Mouse (Mus musculus) intestine, embryonic 16.5 days (tissue): Measurements from ENCODE around the gene Gm11077. TPM values are rescaled to one million over a fixed set of nuclear protein-coding genes. Genes with fewer than 3 reads are reported as not detected.

Experiments
- ATAC-seq: fragments of 200-750 bp; cut with Nextera tagmentation; 2 replicates; pipeline ENCODE4 v1.8.0; 2017; ENCODE audit warnings: moderate TSS enrichment, moderate library complexity
- H3K27ac ChIP-seq: fragments of 300-500 bp; sonication (generic); 2 replicates; pipeline ENCODE4 v1.5.1; 2014; ENCODE audit warnings: mild to moderate bottlenecking, low read length
- H3K27me3 ChIP-seq: fragments of 300-500 bp; sonication (generic); replicated peaks from 2 replicates; pipeline ENCODE4 v1.6.1; 2014; ENCODE audit warnings: low read length, control low read depth, mixed read lengths; ENCODE audit not compliant: control insufficient read depth, insufficient read depth
- H3K36me3 ChIP-seq: fragments of 300-500 bp; sonication (generic); 2 replicates; pipeline ENCODE4 v1.6.1; 2014; ENCODE audit warnings: low read length, control low read depth; ENCODE audit not compliant: control insufficient read depth, insufficient read depth
- H3K4me1 ChIP-seq: fragments of 300-500 bp; sonication (generic); 2 replicates; pipeline ENCODE4 v1.6.1; 2014; ENCODE audit warnings: low read length, control low read depth, mixed read lengths; ENCODE audit not compliant: control insufficient read depth, insufficient read depth
- H3K4me2 ChIP-seq: fragments of 300-500 bp; sonication (generic); 2 replicates; pipeline ENCODE4 v1.6.1; 2014; ENCODE audit warnings: low read depth, low read length, control low read depth
- H3K4me3 ChIP-seq: fragments of 300-500 bp; sonication (generic); 2 replicates; pipeline ENCODE4 v1.5.1; 2014; ENCODE audit warnings: mild to moderate bottlenecking, low read length
- H3K9ac ChIP-seq: fragments of 300-500 bp; sonication (generic); 2 replicates; pipeline ENCODE4 v1.6.1; 2014; ENCODE audit warnings: low read depth, low read length
- H3K9me3 ChIP-seq: fragments of 300-500 bp; sonication (generic); 2 replicates; pipeline ENCODE4 v1.6.1; 2016; ENCODE audit warnings: low read length, control low read depth; ENCODE audit not compliant: control insufficient read depth
- whole genome bisulfite sequencing: fragments of 180-500 bp; shearing (Covaris S2); extraction: QIAGEN DNeasy Blood & Tissue Kit; methylation state at CpG from one replicate; pipeline ENCODE4 v1.1.7; 2014; 5-methylcytosine and 5-hydroxymethylcytosine counted together
- polyA plus RNA-seq: library from polyadenylated mRNA; unstranded; fragments of >200 nt; fragmentation: Nextera tagmentation; extraction: Ambion mirVana; gene quantifications from 2 replicates; pipeline ENCODE4 v1.2.1, GENCODE M21; 2015

The Gm11077 gene
- not detected in 2 replicates for polyA plus RNA-seq

DNA sequence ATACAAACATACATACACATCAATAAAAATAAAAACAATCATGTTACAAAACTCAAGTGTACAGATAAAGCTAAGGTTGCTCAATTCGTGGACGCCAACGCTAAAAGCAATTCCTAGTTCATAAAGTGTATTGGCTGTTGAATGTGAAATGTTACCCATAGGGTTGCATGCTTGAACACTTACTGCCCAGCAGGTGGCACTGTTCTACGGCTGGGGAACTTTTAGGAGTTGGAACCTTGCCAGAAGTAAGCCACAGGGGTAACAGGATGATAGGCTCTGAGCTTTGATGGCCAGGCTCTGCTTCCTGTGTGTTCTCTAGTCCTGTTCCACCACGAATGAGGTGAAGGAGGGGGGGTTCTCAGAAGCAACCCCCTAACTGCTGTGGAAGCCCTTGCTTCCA, at the start of gene Gm11077:
Gene Gm11077, plus strand, starts transcription at position 13 of the 400 bp plus-strand sequence.
- Histone ChIP-seq H3K27ac (no peak within 1 kb of the TSS), H3K9me3 (no peaks in the 10 kb centered on the region), H3K4me1 (no peaks in the 10 kb centered on the region; the same call in 1 of the 2 replicates), H3K27me3 (no peaks in the 10 kb centered on the region), H3K36me3 (no peaks in the 10 kb centered on the region), H3K4me3 (no peak within 1 kb of the TSS), H3K4me2 (no peak within 1 kb of the TSS), H3K9ac (no peak within 1 kb of the TSS)
- 86% methylated on average over 5 of the region's 5 CpGs for WGBS
- ATAC-seq = no peak

DNA sequence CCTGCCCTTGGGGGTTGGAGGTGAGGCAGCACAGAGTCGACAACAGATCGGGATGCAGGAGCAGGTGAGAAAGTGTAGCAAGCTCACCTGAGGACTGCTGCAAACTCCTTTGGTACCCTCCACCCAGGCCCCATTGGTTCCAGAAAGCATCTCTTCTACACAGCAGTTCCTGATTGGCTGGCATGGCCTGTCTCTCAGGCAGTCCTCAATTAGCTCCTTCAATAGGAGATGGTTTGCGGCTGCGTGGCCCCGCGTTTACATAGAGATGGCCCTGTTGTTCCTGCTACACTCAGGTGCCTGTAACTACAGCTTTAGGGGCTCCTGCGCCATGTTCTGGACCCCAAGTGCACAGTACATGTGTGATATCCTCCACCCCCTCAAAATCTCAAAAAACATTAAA, 48.4 kb upstream of the Gm11077 start:
- Histone ChIP-seq H3K4me2 (no peak overlapping the region), H3K36me3 (no peaks in the 10 kb centered on the region), H3K9me3 (no peaks in the 10 kb centered on the region), H3K27me3 (no peaks in the 10 kb centered on the region), H3K9ac (no peak overlapping the region), H3K4me3 (no peak overlapping the region), H3K27ac (no peak overlapping the region), H3K4me1 (0 out of 2 replicates have a peak, but pooled peaks cover 10% of the 10 kb centered on the region)
- WGBS = 64% methylated on average over 7 of the region's 7 CpGs
- no peak for ATAC-seq

DNA sequence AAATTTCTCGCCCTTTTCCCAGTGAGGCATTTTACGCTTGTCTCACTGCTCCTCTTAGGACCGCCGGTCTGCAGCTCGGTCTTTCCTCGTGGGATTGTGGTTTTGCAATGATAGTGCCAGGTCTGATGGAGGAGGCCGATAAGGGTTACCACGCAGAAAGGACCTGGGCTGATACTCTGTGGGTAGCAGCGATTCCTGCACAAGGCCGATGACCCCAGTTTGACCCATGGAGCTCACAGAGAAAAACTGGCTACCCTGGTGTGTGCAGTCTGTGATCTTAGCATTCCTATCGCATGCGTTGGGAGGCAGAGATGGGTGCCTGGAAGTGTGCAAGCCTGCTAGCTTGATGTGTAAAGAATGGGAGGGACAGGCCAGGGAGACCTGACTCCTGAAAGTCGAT, 46.3 kb upstream of the Gm11077 start:
- Histone ChIP-seq H3K27ac (no peak overlapping the region), H3K9me3 (no peaks in the 10 kb centered on the region), H3K36me3 (no peaks in the 10 kb centered on the region), H3K9ac (no peak overlapping the region), H3K4me3 (no peak overlapping the region), H3K4me2 (no peak overlapping the region), H3K27me3 (no peaks in the 10 kb centered on the region), H3K4me1 (0 out of 2 replicates have a peak, but pooled peaks cover 10% of the 10 kb centered on the region)
- ATAC-seq = no peak
- WGBS = 46% methylated on average over 13 of the region's 13 CpGs

DNA sequence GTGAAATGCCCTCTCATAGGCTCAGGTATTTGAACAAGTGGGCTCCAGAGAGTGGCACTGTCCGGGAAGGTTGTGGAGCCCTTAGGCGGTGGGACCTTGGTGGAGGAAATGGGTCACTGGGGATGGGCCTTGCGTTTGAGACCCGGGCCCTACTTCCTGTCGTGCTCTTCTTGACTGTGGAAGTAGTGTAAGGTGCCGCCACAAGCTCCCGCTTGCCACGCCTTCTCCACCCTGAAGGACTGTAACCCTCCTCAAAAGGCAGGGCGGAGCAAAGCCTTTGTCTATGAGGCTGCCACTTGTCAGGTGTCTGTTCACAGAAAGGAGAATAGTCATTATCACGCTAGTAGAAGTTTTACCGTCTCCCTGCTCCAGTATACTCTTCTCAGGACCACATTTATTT, 44.7 kb upstream of the Gm11077 start:
- Histone ChIP-seq H3K9me3 (no peaks in the 10 kb centered on the region), H3K4me2 (no peak overlapping the region), H3K4me1 (no peaks in the 10 kb centered on the region), H3K27ac (no peak overlapping the region), H3K27me3 (no peaks in the 10 kb centered on the region), H3K4me3 (no peak overlapping the region), H3K36me3 (no peaks in the 10 kb centered on the region), H3K9ac (no peak overlapping the region)
- 89% methylated on average over 11 of the region's 11 CpGs for WGBS
- ATAC-seq = no peak

DNA sequence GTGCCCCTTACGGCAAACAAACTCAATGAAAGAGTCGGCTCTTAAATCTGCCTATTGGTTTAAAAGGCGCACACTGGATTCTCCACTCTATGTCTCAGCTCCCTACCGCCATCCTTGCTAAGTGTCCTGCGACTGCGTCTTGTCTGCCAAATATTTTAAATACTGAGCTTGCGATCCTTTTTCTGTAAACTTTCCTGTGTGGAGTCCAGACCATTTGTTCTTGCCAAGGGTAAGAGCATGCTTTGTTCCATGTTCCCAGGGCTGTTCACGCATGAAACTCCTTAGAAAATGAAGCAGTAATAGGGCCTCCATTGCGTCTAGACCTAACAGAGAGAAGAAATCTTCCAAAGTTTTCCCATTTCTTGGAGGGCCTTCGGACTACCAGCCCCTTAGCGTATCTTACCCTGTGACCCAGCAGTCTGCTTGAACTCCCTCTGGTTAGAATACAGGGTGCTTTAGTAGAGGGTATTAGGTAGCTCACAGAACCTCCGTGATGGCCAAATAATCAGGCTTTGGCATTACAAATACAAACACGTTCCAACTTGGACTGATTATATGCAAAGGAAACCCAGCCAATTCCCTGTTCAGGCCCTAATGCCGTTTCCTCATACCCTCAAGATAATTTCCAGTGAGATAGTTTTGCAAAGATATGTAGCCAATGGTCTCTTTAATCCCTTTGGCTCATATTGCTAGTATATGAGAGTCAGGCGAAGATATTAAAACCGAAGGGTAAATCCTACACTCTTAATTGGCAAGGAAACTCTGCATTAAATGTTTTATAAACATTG, 39.3 kb upstream of the Gm11077 start:
- 68% methylated on average over 16 of the region's 16 CpGs for WGBS
- no peak overlapping the region for H3K9ac ChIP-seq
- H3K4me2 ChIP-seq = no peak overlapping the region
- H3K9me3 ChIP-seq = no peaks in the 10 kb centered on the region
- H3K4me3 ChIP-seq = no peak overlapping the region
- H3K36me3 ChIP-seq = no peaks in the 10 kb centered on the region
- no peaks in the 10 kb centered on the region for H3K4me1 ChIP-seq
- no peak overlapping the region for H3K27ac ChIP-seq
- ATAC-seq = no peak
- no peaks in the 10 kb centered on the region for H3K27me3 ChIP-seq

DNA sequence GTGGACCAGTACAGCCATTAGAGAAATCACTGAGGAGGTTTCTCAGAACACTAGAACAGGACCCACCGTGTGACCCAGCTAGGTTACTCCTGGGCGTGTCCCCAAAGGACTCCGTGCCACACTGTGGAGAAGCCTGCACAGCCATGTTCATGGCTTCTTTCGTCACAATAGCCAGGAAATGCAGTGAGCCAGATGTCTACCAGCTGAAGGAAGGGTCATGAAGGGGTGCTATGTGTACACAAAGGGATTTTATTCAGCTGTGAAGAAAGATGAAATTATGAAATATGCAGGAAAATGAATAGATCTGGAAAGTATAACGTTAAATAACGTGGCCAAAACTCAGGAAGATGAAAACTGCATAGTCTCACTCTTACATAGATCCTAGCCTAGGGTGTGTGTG, 36.9 kb upstream of the Gm11077 start:
- no peak overlapping the region for H3K4me2 ChIP-seq
- 69% methylated on average over 6 of the region's 6 CpGs for WGBS
- no peak overlapping the region for H3K9ac ChIP-seq
- no peaks in the 10 kb centered on the region for H3K9me3 ChIP-seq
- ATAC-seq = no peak
- no peak overlapping the region for H3K4me3 ChIP-seq
- H3K27me3 ChIP-seq = no peaks in the 10 kb centered on the region
- no peaks in the 10 kb centered on the region for H3K4me1 ChIP-seq
- no peak overlapping the region for H3K27ac ChIP-seq
- no peaks in the 10 kb centered on the region for H3K36me3 ChIP-seq

DNA sequence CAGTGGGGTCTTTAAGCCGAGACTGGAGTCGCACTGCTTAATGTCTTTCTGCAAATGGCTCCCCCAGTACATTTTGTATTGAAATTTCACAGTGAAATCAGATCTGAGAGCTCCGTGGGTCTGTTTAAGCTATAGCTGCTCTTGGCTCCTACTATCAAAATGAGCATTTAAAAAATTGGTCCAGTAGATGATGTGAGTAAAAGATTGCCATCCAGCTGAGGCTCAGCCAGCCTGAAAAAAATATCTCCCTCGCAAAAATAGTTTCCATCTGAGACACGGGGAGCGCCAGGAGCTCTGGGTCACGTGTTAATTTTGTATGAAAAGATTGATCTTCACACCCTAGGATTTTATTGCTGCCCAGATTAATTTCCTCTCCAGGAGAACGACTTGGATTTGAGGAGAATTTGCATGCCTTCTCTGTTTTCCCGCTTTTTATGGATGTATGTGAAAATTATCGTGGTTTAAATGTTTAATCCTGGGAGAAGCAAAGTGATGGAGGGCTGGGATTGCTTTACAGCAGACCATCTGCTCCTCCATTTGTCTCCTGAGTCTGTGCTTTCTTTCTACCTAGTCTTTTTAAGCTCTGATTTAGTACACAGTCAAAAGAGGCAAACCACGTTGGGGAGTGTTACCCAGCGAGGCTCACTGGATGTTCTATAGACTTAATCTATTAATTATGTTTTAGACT, 32.7 kb upstream of the Gm11077 start:
- Histone ChIP-seq H3K9me3 (no peaks in the 10 kb centered on the region), H3K27ac (no peak overlapping the region), H3K36me3 (no peaks in the 10 kb centered on the region), H3K27me3 (no peaks in the 10 kb centered on the region), H3K4me3 (no peak overlapping the region), H3K9ac (no peak overlapping the region), H3K4me1 (no peaks in the 10 kb centered on the region), H3K4me2 (no peak overlapping the region)
- no peak for ATAC-seq
- WGBS = 53% methylated on average over 12 of the region's 12 CpGs

DNA sequence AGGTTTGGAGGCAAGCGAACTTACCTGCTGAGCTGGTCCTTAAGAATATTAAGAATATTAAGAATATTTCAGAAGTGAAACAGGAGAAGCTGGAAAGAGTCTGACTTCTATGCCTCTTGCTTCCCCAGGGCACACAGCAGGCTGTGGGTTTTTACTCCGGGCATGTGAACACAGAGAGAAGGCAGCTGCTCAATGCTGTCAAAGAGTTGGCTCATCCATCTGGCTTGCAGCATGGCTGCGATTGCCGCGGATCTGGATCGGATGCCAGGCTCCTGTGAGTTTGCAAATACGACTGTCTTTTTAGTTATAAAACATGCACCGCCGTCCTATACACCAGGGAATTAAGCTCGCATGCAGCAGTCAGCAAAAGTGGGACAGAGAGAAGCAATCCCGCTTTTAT, 31.1 kb upstream of the Gm11077 start:
- Histone ChIP-seq H3K9ac (no peak overlapping the region), H3K4me1 (no peaks in the 10 kb centered on the region), H3K4me2 (no peak overlapping the region), H3K27me3 (no peaks in the 10 kb centered on the region), H3K27ac (no peak overlapping the region), H3K36me3 (no peaks in the 10 kb centered on the region), H3K9me3 (no peaks in the 10 kb centered on the region), H3K4me3 (no peak overlapping the region)
- WGBS = 85% methylated on average over 11 of the region's 11 CpGs
- ATAC-seq = no peak

DNA sequence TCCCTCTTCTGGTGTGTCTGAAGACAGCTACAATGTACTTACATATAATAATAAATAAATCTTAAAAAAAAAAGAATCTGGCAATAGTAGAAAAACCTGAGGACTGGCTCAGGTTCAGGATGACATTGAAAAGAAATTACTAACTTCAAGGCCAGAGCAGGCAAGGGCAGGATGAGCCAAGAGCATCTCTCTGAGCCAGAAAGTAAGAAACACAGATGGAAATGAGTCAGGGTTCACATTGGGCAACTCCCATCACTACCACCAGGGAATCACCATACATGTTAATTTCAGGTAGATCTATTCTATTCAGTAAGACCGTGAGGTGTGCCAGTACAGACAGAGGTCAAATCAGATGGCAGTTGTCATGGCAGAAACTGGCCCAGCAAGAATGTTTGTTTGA, 30.5 kb upstream of the Gm11077 start:
- Histone ChIP-seq H3K9me3 (no peaks in the 10 kb centered on the region), H3K4me1 (no peaks in the 10 kb centered on the region), H3K36me3 (no peaks in the 10 kb centered on the region), H3K9ac (no peak overlapping the region), H3K27ac (no peak overlapping the region), H3K4me3 (no peak overlapping the region), H3K27me3 (no peaks in the 10 kb centered on the region), H3K4me2 (no peak overlapping the region)
- WGBS = 90% methylated on average over 1 of the region's 1 CpGs
- no peak for ATAC-seq
